Mouse (Mus musculus) C3H10T1/2 (cell line): ENCODE results near the gene Ehd4. TPM values are rescaled to one million over a fixed set of nuclear protein-coding genes. Genes with fewer than 3 reads are reported as not detected.

Experiments used
- polyA plus RNA-seq, 2 experiments: library from polyadenylated mRNA; unstranded; fragments of >200 nt; fragmentation: generic; extraction: Trizol; gene quantifications; one replicate each; pipeline ENCODE4 v1.2.1; 2012; ENCODE audit warnings: missing spikeins in 2 of 2

Ehd4 gene
- polyA plus RNA-seq: 10 to 100 TPM in 1 of 2 experiments, 1 to 10 TPM in 1; 6.5 to 15.9 TPM

GRCm38 (mm10) chr2:120154361-120154894, at the start of gene Ehd4:
TSS of gene Ehd4 (minus strand) at chr2:120154606.

Other genes with a start within 250 kb of the Ehd4 start
- 1 to 10 TPM in 1 of 2 experiments, under 1 TPM in 1; 0.89 to 8.1 TPM for gene Mapkbp1, start 181.9 kb downstream of the Ehd4 start, polyA plus RNA-seq
- gene Jmjd7, start 127.1 kb downstream of the Ehd4 start, polyA plus RNA-seq: 1 to 10 TPM; 7.5 to 9.5 TPM
- 1 to 10 TPM in 1 of 2 experiments, under 1 TPM in 1; 0.16 to 1.9 TPM for gene Gm28042, start 127.1 kb downstream of the Ehd4 start, polyA plus RNA-seq
- under 1 TPM; 0.01 to 0.83 TPM for gene Pla2g4b, start 121.2 kb downstream of the Ehd4 start, polyA plus RNA-seq
- not detected for gene Pla2g4e, start 90.7 kb upstream of the Ehd4 start, polyA plus RNA-seq
- not detected for gene Pla2g4d, start 134.6 kb upstream of the Ehd4 start, polyA plus RNA-seq
- gene Pla2g4f, start 159.6 kb upstream of the Ehd4 start, polyA plus RNA-seq: under 1 TPM in 1 of 2 experiments, not detected in 1; 0.01 TPM
- 10 to 100 TPM in 1 of 2 experiments, 1 to 10 TPM in 1; 1.4 to 11.8 TPM for gene Vps39, start 198.5 kb upstream of the Ehd4 start, polyA plus RNA-seq
- gene Ganc, start 249.3 kb upstream of the Ehd4 start, polyA plus RNA-seq: 10 to 100 TPM in 1 of 2 experiments, under 1 TPM in 1; 0.36 to 10.3 TPM
- gene Tmem87a, start 249.5 kb upstream of the Ehd4 start, polyA plus RNA-seq: 1 to 10 TPM in 1 of 2 experiments, under 1 TPM in 1; 0.26 to 8.1 TPM